Mouse (Mus musculus) bone marrow macrophage, adult 2 months (primary cell): ENCODE data around the gene Vwf.

Source experiments
- CTCF ChIP-seq: IDR thresholded peaks from 2 replicates; pipeline ENCODE4 v1.5.1; 2012; ENCODE audit warnings: low read depth, mild to moderate bottlenecking, low read length, moderate library complexity
- POLR2A ChIP-seq: IDR thresholded peaks from 2 replicates; pipeline ENCODE4 v1.6.1; 2012; ENCODE audit warnings: mild to moderate bottlenecking, low read depth, low read length, borderline replicate concordance

DNA sequence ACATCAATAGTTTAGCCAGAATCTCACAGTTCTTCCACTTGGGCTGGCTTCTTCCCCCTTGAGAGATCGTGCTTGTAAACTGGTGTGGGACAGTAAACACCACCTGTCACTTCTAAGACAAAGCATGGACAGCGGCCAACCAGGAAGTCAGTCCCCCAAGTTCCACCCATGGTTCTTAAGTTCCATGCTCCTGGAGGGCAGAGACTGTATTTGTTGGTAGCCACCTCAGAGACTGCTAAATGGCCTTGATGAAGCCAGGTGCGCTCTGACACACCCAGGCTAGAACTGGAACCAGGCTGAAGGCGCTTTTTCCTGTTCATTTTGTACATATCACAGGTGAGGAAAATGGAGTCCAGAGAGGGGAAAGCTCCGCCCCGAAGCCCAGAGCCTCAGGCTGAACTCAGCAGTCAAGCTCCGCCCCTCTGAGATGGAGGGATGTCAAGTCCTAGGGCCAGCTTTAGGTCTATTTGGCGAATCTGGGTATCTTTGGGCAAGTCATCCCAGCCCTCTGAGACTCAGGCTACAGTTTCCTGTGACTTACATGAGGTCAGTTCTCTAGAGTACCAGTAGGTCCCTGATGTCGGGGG lies 17.9 kb upstream of the Vwf start:
- TF ChIP-seq CTCF (no peak), POLR2A (no peak)
